Mouse (Mus musculus) cerebellum, adult 18-20 months (tissue): ENCODE results near the gene Ebf1.

Experiments
- DNase-seq, 2 experiments: peaks; one replicate each; pipeline ENCODE4 v3.0.0; 2021

Gene Ebf1

GRCm38 (mm10) chr11:44976254-44976802 lies 359.2 kb downstream of the Ebf1 start:
- no peak for DNase-seq

- DNase-seq, result no peak
Observed at GRCm38 (mm10) chr11:44977921-44978397, 360.8 kb downstream of the Ebf1 start.

DNA sequence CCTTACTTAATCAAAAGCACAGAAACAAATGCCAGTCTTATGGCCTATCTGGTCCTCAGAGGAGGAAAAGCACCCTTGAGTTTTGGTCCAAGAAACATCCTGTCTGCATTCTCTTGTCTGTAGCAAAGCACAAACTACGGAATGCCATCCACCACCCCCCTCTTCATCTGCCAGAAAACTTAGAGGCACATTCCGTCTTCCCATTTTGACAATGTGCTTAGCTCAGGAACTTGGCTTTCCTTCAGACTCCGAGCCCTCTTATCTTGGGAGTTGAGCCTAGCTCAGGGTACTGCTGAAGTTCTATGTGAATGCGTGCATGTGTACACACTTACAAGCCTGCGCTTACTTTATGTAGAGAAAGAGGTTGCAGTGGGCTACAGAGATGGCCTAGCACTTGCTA lies 362.3 kb downstream of the Ebf1 start:
- DNase-seq, result no peak

- DNase-seq, result no peak
Observed at GRCm38 (mm10) chr11:44982225-44982624, 365.1 kb downstream of the Ebf1 start.

GRCm38 (mm10) chr11:44983961-44984360 lies 366.8 kb downstream of the Ebf1 start:
- no peak for DNase-seq

DNA sequence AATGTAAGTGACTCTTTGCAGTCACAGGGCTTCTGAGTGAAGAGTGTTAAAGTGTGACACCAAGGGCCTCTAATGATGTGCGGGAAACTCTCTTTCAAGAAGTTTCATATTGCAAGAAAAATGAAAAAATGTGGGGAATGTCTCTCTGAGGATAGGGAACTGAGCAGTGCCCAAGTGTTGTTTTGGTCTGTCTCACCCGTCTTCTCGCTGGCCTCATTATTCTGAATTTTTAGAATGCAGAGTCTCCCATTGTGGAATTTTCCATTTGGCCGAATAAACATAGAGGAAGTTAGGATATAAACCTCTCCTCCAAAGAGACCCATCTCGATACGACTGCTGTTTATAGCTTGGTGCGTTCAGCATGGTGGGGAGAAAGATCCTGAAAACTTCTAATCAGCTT lies 367.3 kb downstream of the Ebf1 start:
- DNase-seq, result no peak

- DNase-seq, result no peak
Observed at GRCm38 (mm10) chr11:44987796-44988195, 370.7 kb downstream of the Ebf1 start.

GRCm38 (mm10) chr11:45002681-45003286 lies 385.7 kb downstream of the Ebf1 start:
- DNase-seq, result no peak

GRCm38 (mm10) chr11:45003716-45004437 lies 386.8 kb downstream of the Ebf1 start:
- no peak for DNase-seq

DNA sequence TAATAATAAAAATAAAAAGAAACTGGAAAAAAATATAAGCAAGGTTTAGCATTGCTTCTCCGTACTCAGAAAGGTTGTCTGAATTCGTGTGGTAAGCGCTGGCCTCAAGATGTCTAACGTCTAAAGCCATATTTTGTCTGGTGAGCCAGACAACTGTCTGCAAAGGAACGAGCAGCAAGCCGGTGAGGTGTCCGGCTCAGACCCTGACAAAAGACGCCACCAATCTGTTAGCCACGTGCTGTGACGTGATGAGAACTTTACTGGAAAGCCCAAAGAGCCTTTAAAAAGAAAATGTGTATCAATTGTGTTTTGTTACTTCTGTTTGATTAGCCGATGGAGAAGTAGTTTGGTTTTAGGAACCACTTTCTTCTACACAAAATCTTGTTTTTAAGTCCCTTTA lies 390.2 kb downstream of the Ebf1 start:
- DNase-seq, result no peak

- peak; percentile 67 to 82 for DNase-seq
Observed at GRCm38 (mm10) chr11:45008078-45008477, 391.0 kb downstream of the Ebf1 start.

- DNase-seq, result no peak
Observed at GRCm38 (mm10) chr11:45008760-45009159, 391.6 kb downstream of the Ebf1 start.

DNA sequence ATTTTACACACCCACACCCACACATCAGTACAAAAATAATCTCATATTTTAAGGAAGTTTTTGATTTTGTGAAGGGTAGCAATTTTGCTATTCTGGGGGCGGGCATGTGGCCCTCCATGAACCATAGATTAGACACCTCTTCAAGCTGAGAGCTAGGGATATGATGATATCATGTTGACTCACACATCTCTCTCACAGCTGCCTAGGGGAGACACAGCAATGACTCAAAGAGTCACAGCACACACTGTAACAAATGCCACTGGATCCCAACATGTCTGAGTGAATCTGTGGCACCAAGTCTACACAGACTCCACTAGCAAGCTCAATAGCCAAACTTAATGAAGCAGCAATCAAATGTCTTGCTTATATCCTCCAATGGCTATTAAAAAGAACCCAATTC lies 395.0 kb downstream of the Ebf1 start:
- no peak for DNase-seq

DNA sequence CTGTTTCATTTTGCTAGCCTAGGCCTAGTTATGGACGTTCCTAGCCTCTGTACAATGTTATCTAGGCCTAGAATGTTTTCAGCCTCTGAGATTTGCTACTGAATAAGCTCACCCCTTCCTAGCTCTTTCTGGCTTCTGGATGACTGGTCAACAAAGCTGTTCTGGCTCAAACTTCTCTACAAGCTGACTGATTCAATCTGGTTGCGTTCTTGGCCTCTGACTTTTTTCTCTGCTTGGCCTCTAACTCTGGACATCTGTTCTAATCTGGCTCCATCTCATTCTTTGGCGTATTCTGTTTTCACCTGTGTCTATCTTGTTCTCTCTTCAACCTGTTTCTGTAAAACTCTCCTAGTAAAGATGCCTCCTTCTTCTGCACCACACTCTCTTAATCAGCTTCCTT lies 400.4 kb downstream of the Ebf1 start:
- no peak for DNase-seq

GRCm38 (mm10) chr11:45026012-45026411 lies 408.9 kb downstream of the Ebf1 start:
- no peak for DNase-seq

- DNase-seq, result no peak
Observed at GRCm38 (mm10) chr11:45026674-45027073, 409.6 kb downstream of the Ebf1 start.

DNA sequence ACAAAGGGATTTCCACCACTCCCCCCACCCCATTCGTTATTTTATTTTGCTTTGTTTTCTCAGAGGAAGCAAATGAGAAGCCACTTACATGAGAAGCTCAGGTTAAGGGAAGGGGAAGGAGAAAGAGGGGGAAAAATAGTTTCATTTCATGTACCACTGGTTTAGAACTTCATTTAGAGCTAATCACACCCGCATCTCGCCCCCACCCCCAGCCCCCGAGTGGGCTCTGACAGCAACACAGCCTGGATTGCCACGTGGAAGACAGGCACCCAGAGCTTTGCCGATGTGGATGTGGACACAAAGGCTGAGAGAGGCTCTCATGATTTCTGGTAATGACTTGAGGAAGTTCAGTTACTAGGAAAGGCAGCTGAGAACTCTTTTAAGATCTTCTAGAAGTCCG lies 410.0 kb downstream of the Ebf1 start:
- DNase-seq, result no peak

- DNase-seq, result no peak
Observed at GRCm38 (mm10) chr11:45055744-45056610, 438.9 kb downstream of the Ebf1 start.
